Mouse (Mus musculus) naive thymus-derived CD4-positive, alpha-beta T cell, adult 2 months (primary cell): ENCODE data around the gene Hsd17b2.

Source experiments
- DNase-seq: peaks from one replicate; pipeline ENCODE4 v3.0.0-alpha.2; 2011; ENCODE audit warnings: low read depth

The Hsd17b2 gene

GRCm38 (mm10) chr8:117701859-117702258, at the start of gene Hsd17b2:
Gene Hsd17b2, plus strand, starts transcription at chr8:117701904.
- DNase-seq: no peak

GRCm38 (mm10) chr8:117652318-117652717, 49.4 kb upstream of the Hsd17b2 start:
- no peak for DNase-seq

- DNase-seq: no peak
These were observed 42.7 kb upstream of the Hsd17b2 start for GRCm38 (mm10) chr8:117658990-117659389.

GRCm38 (mm10) chr8:117660358-117661031, 41.2 kb upstream of the Hsd17b2 start:
- DNase-seq: no peak

DNA sequence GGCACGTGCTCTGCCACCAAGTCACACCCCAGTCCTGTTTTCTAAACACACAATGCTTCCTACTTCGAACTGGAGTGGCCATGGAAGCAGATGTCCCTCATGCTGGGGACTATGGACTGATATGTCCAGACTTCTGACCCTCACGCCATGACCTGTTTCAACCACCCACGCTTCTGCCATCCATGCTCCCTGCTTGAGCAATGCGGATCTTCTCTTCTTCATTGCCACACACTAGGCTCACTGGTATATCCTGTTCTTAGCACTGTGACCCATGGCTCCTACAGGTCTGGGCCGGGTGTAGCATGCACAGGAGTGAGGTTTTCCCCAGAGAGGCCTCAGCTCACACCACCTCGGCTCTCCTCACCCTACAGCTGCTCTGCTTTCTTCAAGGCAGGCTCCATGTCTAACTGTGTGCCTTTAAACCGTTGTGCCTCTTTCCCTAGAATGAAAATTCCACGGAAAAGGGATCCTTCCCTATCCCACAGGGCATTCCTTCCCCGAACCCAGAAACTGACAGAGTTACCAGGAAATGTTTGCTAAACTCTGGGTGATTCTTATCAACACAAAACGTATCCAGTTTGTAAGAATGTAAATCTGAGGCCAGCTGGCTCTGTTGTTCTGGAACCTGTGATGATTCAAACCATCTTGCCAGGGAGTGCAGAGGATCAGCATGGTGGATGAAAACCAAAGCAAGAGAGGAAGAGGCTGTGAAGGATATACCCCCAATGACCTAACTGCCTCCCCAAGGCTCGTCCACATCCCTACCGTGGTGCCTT, 34.2 kb upstream of the Hsd17b2 start:
- DNase-seq: no peak

GRCm38 (mm10) chr8:117670461-117670860, 31.2 kb upstream of the Hsd17b2 start:
- no peak for DNase-seq

- DNase-seq: no peak
These were observed 29.1 kb upstream of the Hsd17b2 start for GRCm38 (mm10) chr8:117672558-117672957.

DNA sequence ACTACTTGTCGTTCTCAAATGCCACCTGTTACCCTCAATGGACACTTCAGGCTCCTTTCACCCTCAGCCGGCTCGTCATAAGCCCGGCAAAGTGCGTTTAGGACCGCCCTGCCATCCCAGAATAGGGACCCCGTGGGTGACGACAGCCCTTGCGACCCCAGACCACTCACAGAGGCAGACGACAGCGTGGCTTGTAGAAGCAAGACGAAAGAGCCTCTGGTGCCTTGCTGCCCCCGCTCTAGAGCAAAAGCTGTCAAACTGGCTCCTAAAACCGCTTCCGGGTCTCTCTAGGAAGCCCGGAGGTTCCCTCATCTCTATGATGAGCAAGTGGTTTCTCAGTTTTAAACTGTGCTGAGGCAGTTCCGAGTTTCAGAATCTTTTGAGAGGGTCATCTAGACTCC, 28.3 kb upstream of the Hsd17b2 start, which contains the start of gene Sdr42e1:
Gene Sdr42e1, minus strand, starts transcription at position 260 of the 401 bp plus-strand sequence.
- DNase-seq: peak; percentile 69

DNA sequence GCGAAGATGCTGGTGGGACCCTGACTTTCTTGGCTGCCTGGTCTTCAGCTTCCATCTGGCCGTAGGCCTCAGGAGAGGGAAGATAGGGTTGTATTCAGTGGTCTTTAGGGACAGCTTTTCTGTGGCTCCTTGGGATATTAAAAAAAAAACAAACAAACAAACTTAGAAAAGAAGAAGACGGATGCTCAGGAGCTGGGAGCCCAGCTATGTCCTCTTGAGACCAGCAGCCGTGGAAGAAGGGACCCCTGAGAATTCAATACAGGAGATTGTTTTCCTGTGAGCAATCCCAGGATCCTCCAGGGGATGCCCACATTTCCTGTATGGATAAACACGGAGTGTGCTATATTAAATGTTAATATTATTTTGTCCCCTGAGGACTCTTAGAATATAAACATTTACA, 26.5 kb upstream of the Hsd17b2 start:
- no peak for DNase-seq

DNA sequence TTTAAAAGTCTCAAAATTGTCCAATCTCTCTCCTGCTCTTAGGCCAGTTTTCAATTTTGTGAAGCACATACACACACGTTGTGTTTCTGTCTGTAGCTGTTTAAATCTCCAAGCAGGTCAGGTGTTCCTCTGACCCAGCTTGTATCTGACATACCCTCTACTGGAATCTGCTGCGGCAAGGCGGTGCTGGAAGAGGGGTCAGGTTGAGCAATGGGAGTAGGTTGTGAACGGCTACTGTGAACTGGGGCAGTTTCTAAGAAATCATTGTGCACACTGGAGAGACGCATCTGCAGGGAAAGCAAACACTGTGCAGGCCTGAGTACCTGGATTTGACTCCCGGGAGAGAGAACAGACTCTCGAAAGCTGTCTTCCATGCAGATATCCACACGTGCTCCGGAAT, 25.2 kb upstream of the Hsd17b2 start:
- DNase-seq: no peak

- DNase-seq: no peak
These were observed 24.7 kb upstream of the Hsd17b2 start for GRCm38 (mm10) chr8:117677011-117677410.

DNA sequence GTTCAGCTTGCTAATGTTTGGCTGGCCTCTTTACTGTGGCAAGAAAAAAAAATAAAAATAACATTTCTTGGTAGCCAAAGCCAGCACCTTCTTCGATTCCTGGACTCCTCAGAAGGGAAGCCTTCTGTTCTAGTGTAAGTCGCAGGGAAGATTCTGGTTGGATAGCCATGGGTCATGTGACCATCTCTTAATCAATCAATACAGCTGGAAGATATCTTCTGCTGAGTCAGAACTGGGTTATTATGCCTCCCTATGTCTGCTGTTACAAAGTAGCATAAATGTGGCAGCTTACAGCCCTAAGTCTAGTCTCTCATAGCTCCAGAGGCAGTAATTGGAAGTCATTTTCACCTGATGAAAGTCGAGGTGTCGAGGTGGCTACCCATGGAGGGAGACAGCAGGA, 23.1 kb upstream of the Hsd17b2 start:
- no peak for DNase-seq

DNA sequence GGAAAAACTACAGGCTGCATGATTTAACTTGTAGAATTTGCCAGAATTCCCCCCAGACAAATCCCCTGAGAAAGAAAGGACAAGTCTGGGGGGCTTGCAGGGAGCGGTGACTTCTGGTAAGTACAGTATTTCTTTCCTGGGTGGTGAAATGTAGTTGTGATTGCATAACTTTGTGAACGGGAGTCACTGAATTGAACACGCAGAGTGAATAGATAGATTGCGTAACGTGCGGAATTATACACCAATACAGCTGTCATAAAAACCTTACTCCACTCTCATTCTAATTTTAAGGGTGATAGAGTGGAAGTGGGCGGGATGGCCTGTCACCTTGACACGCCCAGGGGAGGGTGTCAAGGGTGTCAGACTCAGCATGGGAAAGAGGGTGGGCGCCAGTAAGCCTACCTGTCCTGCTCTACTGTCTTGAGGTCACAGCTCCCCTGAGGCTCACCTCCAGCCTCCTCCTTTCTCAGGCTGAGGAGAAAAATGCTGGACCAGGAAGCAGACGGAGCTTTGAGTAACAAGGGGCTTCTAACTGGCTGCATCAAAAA, 17.7 kb upstream of the Hsd17b2 start:
- DNase-seq: no peak

DNA sequence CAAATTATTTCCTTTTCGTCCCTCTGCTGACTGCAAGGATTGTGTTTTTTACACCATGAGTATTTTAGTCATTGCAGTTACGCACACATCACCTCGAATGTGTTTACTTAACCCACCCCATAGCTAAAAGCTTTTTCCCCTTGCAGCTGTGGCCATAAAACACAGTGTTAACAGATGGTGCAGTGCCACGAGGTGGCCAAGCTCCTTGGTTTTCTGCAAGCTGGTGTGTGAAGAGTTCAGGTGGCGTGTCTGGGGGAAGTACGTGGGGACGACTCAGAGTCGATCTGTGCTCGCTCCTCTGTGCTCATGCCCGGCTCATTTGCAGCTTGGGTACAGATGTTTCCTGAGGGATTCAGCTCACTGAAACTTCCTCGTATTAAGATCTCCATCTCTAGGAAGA, 17.2 kb upstream of the Hsd17b2 start:
- DNase-seq: no peak

- DNase-seq: no peak
These were observed 13.8 kb upstream of the Hsd17b2 start for GRCm38 (mm10) chr8:117687890-117688289.

DNA sequence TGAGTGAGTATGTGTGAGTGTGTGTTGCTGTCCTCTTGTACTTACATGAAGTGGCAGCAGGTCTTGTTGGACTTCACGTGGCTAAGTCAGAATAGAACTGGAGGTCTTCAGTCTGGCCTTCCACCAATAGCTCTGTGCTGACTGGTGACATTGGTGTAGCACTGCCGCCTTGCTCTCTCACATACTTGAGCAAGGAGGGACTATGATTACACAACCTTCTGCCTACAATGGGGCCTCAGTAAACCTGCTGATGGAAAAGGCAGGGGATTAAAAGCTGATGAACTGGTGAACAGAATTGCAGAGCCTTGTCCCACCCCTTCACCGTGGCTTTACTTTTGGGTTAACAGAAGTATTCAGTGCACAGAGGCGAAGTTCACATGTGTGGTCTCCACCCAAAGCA, 9.6 kb upstream of the Hsd17b2 start:
- no peak for DNase-seq

DNA sequence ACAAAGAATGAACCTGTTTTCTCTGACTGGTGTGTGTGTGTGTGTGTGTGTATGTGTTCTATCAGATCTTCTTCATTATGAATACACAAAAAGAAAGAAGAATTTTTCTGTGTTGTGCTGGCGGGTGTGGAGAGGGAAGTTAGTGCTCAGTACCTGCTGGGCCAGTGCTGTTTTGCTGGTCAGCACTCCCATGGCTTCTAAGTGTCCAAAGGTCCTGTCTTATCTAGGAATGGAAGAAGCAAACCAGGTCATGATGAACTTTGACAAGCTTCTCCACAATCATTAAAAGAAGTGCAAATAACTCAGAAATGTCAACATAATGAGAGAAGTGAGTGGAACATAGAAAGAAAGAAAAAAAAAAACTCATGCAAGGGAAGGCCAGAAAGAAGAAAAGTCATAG, 6.1 kb upstream of the Hsd17b2 start:
- no peak for DNase-seq

DNA sequence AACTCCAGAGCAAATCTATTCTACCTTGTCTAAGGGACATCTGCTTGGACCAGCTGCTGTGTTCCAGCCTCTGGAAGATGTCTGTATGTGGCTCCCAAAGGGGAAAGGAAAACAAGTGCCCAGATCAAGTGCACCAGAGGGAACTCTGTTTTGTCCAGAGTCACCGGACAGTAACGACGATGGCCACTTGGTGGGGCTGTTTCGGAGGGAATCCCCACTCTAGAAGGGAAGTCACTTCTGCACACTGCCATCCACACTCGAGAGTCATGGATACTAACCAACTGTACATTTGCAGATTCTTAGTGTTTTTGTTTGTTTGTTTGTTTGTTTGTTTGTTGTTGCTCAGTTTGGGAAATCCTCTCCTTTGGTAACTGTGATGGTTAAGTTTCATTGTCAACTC, 4.5 kb upstream of the Hsd17b2 start:
- no peak for DNase-seq

- DNase-seq: no peak
These were observed 1.0 kb upstream of the Hsd17b2 start for GRCm38 (mm10) chr8:117700699-117701098.

DNA sequence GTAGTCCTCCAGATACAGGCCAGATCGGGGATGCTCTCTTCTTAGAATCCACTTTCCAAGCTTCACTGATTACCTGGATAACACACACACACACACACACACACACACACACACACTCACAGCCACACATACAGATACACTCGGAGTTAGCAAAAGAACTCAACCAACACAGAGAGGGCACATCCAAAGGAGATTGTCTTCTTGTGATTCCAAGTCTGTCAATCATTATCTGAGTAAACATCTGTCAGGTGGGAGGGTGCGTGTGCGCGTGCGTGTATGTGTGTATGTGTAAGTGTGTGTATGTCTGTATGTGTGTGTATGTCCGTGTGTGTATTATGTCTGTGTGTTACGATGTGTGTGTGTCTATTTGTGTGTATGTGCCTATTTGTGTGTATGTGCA, 458 bp upstream of the Hsd17b2 start:
- no peak for DNase-seq

- no peak for DNase-seq
These were observed 997 bp downstream of the Hsd17b2 start for GRCm38 (mm10) chr8:117702701-117703100.

- no peak for DNase-seq
These were observed 4.4 kb downstream of the Hsd17b2 start for GRCm38 (mm10) chr8:117706141-117706540.

DNA sequence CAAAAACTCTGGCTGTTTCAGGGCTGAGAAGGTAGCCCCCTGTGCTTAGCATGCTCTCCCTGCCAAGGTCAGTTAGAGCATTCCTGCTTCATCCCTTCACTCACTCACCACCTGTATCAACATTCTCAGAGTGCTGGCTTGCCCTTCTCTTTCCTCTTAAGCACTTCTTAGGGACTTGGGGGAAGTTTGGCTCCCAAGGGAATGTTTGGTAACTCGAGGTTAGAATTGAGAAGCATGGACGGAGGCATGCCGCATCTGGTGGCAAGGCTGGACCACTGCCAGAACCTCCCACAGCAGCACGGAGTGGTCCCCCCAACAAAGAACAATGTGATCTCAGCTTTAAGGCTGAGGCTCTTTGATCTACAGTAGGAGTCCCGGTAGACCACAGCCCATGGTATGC, 10.5 kb downstream of the Hsd17b2 start:
- no peak for DNase-seq
